Mouse (Mus musculus) brain, embryonic 14.5 days (tissue): Measurements from ENCODE around the gene Sik3.

Source experiments
- CTCF ChIP-seq: fragments of 200-500 bp; IDR thresholded peaks from 2 replicates; pipeline ENCODE4 v1.5.1; 2012; ENCODE audit warnings: inconsistent platforms, mild to moderate bottlenecking, moderate library complexity, borderline replicate concordance; ENCODE audit not compliant: insufficient read depth, insufficient read length; ENCODE audit errors: extremely low read depth
- POLR2A ChIP-seq: fragments of 200-500 bp; IDR thresholded peaks from 2 replicates; pipeline ENCODE4 v1.6.1; 2012; ENCODE audit warnings: mild to moderate bottlenecking, inconsistent platforms, borderline replicate concordance; ENCODE audit not compliant: poor library complexity, insufficient read depth, insufficient read length, severe bottlenecking; ENCODE audit errors: extremely low read depth

GRCm38 (mm10) chr9:46092633-46093032 lies 80.0 kb downstream of the Sik3 start:
- TF ChIP-seq CTCF = no peak
- TF ChIP-seq POLR2A = no peak
